ENCODE assay signal across 12 mouse cellular contexts in genomic region chr13:73432466-73433149, GRCm38 (mm10). TPM values are rescaled to one million over a fixed set of nuclear protein-coding genes. Genes with fewer than 3 reads are reported as not detected.
A peak's percentile ranks its signal among the peaks of the same experiment; 100 is the strongest.
DNase-seq lines count a peak whose midpoint lies in the region; ATAC-seq and TF ChIP-seq lines count a peak whose summit lies in the region.
"Had no signal": no experiment of that assay in that cellular context is flagged by ENCODE, and none has a peak within 500 bp of the region (broad histone marks: within the 10 kb centered on the region; RNA-seq: fewer than 3 reads in every experiment).

No protein-coding gene starts in this region.

- WGBS in liver, postnatal 0 days (ENCODE audit: insufficient replicate concordance) = 69% methylated on average over 7 of the region's 7 CpGs
- 66% methylated on average over 7 of the region's 7 CpGs for WGBS in stomach, postnatal 0 days

- H3K27ac ChIP-seq in layer of hippocampus, adult 2 months = no peak overlapping the region
- H3K27ac ChIP-seq in liver, postnatal 0 days (ENCODE audit: low read depth) = no peak overlapping the region
- H3K27ac ChIP-seq in stomach, postnatal 0 days (replicated peaks) = no peak overlapping the region
- H3K27ac ChIP-seq: forebrain, embryonic 12.5 days; limb, embryonic 15.5 days had no signal

- H3K4me3 ChIP-seq in layer of hippocampus, adult 2 months = no peak overlapping the region
- no peak overlapping the region for H3K4me3 ChIP-seq in liver, postnatal 0 days (ENCODE audit: low read depth, low read length)
- H3K4me3 ChIP-seq in stomach, postnatal 0 days (ENCODE audit: low read depth, low read length) = no peak overlapping the region
- H3K4me3 ChIP-seq: forebrain, embryonic 12.5 days; limb, embryonic 15.5 days had no signal

- no peaks in the 10 kb centered on the region for H3K27me3 ChIP-seq in liver, postnatal 0 days (ENCODE audit: insufficient read depth, low read length)
- no peaks in the 10 kb centered on the region for H3K27me3 ChIP-seq in stomach, postnatal 0 days (ENCODE audit: control insufficient read depth, insufficient read depth, low read length)
- H3K27me3 ChIP-seq: forebrain, embryonic 12.5 days; limb, embryonic 15.5 days had no signal

- peaks cover 18% of the 10 kb centered on the region for H3K4me1 ChIP-seq in liver, postnatal 0 days (ENCODE audit: insufficient read depth)
- no peaks in the 10 kb centered on the region for H3K4me1 ChIP-seq in stomach, postnatal 0 days (replicated peaks; ENCODE audit: control insufficient read depth, insufficient read depth)
- H3K4me1 ChIP-seq: forebrain, embryonic 12.5 days had no signal

- TF ChIP-seq EP300 in liver, postnatal 0 days (IDR thresholded peaks at IDR 0.05; ENCODE audit: low read depth) = no peak
- TF ChIP-seq EP300 in stomach, postnatal 0 days (optimal IDR thresholded peaks at IDR 0.05) = no peak

- TF ChIP-seq CTCF in layer of hippocampus, adult 2 months (conservative IDR thresholded peaks at IDR 0.05) = peak; percentile 52
- peak; percentile 52 for TF ChIP-seq CTCF in liver, postnatal 0 days (IDR thresholded peaks at IDR 0.05; ENCODE audit: low read depth)
- peak; percentile 54 for TF ChIP-seq CTCF in stomach, postnatal 0 days (IDR thresholded peaks at IDR 0.05; ENCODE audit: low read depth)

- no peak overlapping the region for H3K9ac ChIP-seq in liver, postnatal 0 days (replicated peaks)
- H3K9ac ChIP-seq in stomach, postnatal 0 days (ENCODE audit: low read length) = no peak overlapping the region
- H3K9ac ChIP-seq: forebrain, embryonic 12.5 days; limb, embryonic 15.5 days had no signal

- DNase-seq in layer of hippocampus, adult 2 months (ENCODE audit: low spot score in 2 of 2) = no peak
- no peak for DNase-seq in layer of hippocampus, postnatal 25 days (ENCODE audit: extremely low spot score in 1 of 2, low spot score in 1 of 2)
- DNase-seq in ZHBTc4 (ENCODE audit: low read depth, low spot score) = peak; percentile 30
- DNase-seq in liver, postnatal 0 days = no peak
- DNase-seq in stomach, postnatal 0 days (ENCODE audit: low spot score) = no peak
- no peak for DNase-seq in cerebellum, postnatal 14 days
- no peak for DNase-seq in retina, embryonic 14.5 days (ENCODE audit: low spot score)
- DNase-seq: adrenal gland, postnatal 14 days; kidney, adult 18-20 months; thymus, adult 18-20 months had no signal

- ATAC-seq in liver, postnatal 0 days = no peak
- ATAC-seq in stomach, postnatal 0 days (ENCODE audit: low FRiP score, low TSS enrichment) = 0 out of 2 replicates have a peak, but pooled peaks have one; percentile 45

- no peaks in the 10 kb centered on the region for H3K9me3 ChIP-seq in liver, postnatal 0 days (ENCODE audit: low read length)
- no peaks in the 10 kb centered on the region for H3K9me3 ChIP-seq in stomach, postnatal 0 days (ENCODE audit: control insufficient read depth, low read length)
- H3K9me3 ChIP-seq: forebrain, embryonic 12.5 days; limb, embryonic 15.5 days had no signal

- H3K36me3 ChIP-seq in liver, postnatal 0 days (replicated peaks; ENCODE audit: insufficient read depth, low read length) = no peaks in the 10 kb centered on the region
- no peaks in the 10 kb centered on the region for H3K36me3 ChIP-seq in stomach, postnatal 0 days (ENCODE audit: control insufficient read depth, insufficient read depth, low read length)
- H3K36me3 ChIP-seq: forebrain, embryonic 12.5 days; limb, embryonic 15.5 days had no signal

- no peak overlapping the region for H3K4me2 ChIP-seq in liver, postnatal 0 days (ENCODE audit: low read depth, low read length)
- H3K4me2 ChIP-seq in stomach, postnatal 0 days (replicated peaks; ENCODE audit: low read depth) = no peak overlapping the region
- H3K4me2 ChIP-seq: forebrain, embryonic 12.5 days; limb, embryonic 15.5 days had no signal

RNA-seq across cellular contexts. Expression of gene Lpcat1, which starts 34.4 kb away (rescaled TPM):
- 10 to 100 TPM; 36.6 to 39.5 TPM for total RNA-seq in layer of hippocampus, adult 2 months (2021)
- 10 to 100 TPM; 37.6 to 42.4 TPM for total RNA-seq in layer of hippocampus, postnatal 25 days (2021)
- 31.0 and 32.4 TPM in 2 replicates for polyA plus RNA-seq in liver, postnatal 0 days (2015; fragmentation: Nextera tagmentation; extraction: Ambion mirVana)
- polyA plus RNA-seq in stomach, postnatal 0 days (2015; fragmentation: Nextera tagmentation; extraction: Ambion mirVana) = 8.5 and 8.6 TPM in 2 replicates
